Mouse (Mus musculus): Measurements from ENCODE around the gene Galns.

GRCm38 (mm10) chr8:122572751-122573150 lies 38.5 kb downstream of the Galns start:
- no peak for TF ChIP-seq CTCF (IDR thresholded peaks at IDR 0.05; ENCODE audit: borderline replicate concordance, extremely low read depth, insufficient read depth, insufficient read length)
- no peak for TF ChIP-seq POLR2A (IDR thresholded peaks at IDR 0.05; ENCODE audit: borderline replicate concordance, extremely low read depth, insufficient read depth, insufficient read length, poor library complexity, severe bottlenecking)
